Mouse (Mus musculus) E14TG2a.4 (cell line): Measurements from ENCODE around the gene Gli2.

Experiments
- CTCF ChIP-seq: conservative IDR thresholded peaks from 2 replicates; pipeline ENCODE4 v1.5.1; 2014; ENCODE audit warnings: low read length
- NANOG ChIP-seq: IDR thresholded peaks from 2 replicates; pipeline ENCODE4 v1.6.1; 2014; ENCODE audit warnings: borderline replicate concordance, low read length, mixed read lengths
- POU5F1 ChIP-seq: IDR thresholded peaks from 2 replicates; pipeline ENCODE4 v1.6.1; 2014; ENCODE audit warnings: low read length, borderline replicate concordance

DNA sequence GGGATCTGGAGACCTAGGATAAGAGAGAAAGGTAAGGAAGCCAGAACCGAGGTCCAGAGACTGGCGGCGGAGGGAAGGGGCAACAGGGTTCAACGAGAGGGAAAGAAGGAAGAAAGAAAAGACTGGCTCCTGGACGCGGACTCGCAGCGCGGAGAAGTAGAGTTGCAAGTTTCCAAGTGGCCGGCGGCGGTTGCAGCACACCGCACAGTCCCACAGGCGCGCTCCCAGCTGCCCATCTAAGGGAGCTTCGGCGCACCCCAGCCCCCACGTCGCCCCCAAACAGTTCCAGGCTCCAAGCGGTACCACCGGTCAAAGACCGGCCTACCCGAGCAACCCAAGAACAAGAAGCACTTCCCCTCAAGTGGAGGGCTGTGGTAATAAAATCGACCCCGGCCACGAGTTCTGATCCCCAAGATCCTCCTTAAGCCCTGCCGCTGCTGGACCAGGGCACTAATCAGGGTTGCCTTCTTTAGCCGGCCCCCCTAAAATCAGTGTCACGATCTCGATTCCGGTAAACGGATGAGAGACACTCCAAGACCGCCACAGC is 715 bp downstream of the Gli2 start:
- TF ChIP-seq POU5F1 (no peak), CTCF (no peak), NANOG (no peak)
